Mouse (Mus musculus) midbrain, embryonic 14.5 days (tissue): ENCODE data around the gene Prpf31. TPM values are rescaled to one million over a fixed set of nuclear protein-coding genes. Genes with fewer than 3 reads are reported as not detected.
"Not testable (repeated sequence)": the region's sequence is repeated elsewhere in the genome, so short reads cannot be mapped to it uniquely, and the experiment has no call there.

Experiments
- ATAC-seq: fragments of 200-750 bp; cut with Nextera tagmentation; 2 replicates; pipeline ENCODE4 v1.8.0; 2017; ENCODE audit warnings: moderate number of reproducible peaks, moderate library complexity; ENCODE audit not compliant: low FRiP score, low TSS enrichment
- DNase-seq: peaks from one replicate; pipeline ENCODE4 v3.0.0-alpha.2; 2015
- H3K27ac ChIP-seq: fragments of 300-500 bp; sonication (generic); replicated peaks from 2 replicates; pipeline ENCODE4 v1.5.1; 2014; ENCODE audit warnings: mild to moderate bottlenecking, low read depth, low read length, moderate library complexity
- H3K27me3 ChIP-seq: fragments of 300-500 bp; sonication (generic); 2 replicates; pipeline ENCODE4 v1.6.1; 2014; ENCODE audit warnings: low read length, control low read depth, mixed read lengths; ENCODE audit not compliant: control insufficient read depth, insufficient read depth
- H3K36me3 ChIP-seq: fragments of 300-500 bp; sonication (generic); 2 replicates; pipeline ENCODE4 v1.6.1; 2014; ENCODE audit warnings: low read length, control low read depth; ENCODE audit not compliant: control insufficient read depth, insufficient read depth
- H3K4me1 ChIP-seq: fragments of 300-500 bp; sonication (generic); 2 replicates; pipeline ENCODE4 v1.6.1; 2014; ENCODE audit warnings: mild to moderate bottlenecking, antibody characterized with exemption, low read length, control low read depth; ENCODE audit not compliant: control insufficient read depth, insufficient read depth
- H3K4me2 ChIP-seq: fragments of 300-500 bp; sonication (generic); 2 replicates; pipeline ENCODE4 v1.6.1; 2014; ENCODE audit warnings: mild to moderate bottlenecking, low read length, moderate library complexity
- H3K4me3 ChIP-seq: fragments of 300-500 bp; sonication (generic); replicated peaks from 2 replicates; pipeline ENCODE4 v1.5.1; 2014; ENCODE audit warnings: low read depth, low read length
- H3K9ac ChIP-seq: fragments of 300-500 bp; sonication (generic); replicated peaks from 2 replicates; pipeline ENCODE4 v1.6.1; 2014; ENCODE audit warnings: mild to moderate bottlenecking, low read length, moderate library complexity
- H3K9me3 ChIP-seq: fragments of 300-500 bp; sonication (generic); 2 replicates; pipeline ENCODE4 v1.6.1; 2016; ENCODE audit warnings: low read length, control low read depth, mixed read lengths; ENCODE audit not compliant: control insufficient read depth
- WGBS: fragments of 180-500 bp; shearing (Covaris S2); extraction: QIAGEN DNeasy Blood & Tissue Kit; methylation state at CpG from one replicate; pipeline ENCODE4 v1.1.7; 2014; 5-methylcytosine and 5-hydroxymethylcytosine counted together
- polyA plus RNA-seq: library from polyadenylated mRNA; unstranded; fragments of >200 nt; fragmentation: Nextera tagmentation; extraction: Ambion mirVana; gene quantifications from 2 replicates; pipeline ENCODE4 v1.2.1, GENCODE M21; 2014

Gene Prpf31
- polyA plus RNA-seq, 1 experiment from 2014 or later: 82.7 TPM

DNA sequence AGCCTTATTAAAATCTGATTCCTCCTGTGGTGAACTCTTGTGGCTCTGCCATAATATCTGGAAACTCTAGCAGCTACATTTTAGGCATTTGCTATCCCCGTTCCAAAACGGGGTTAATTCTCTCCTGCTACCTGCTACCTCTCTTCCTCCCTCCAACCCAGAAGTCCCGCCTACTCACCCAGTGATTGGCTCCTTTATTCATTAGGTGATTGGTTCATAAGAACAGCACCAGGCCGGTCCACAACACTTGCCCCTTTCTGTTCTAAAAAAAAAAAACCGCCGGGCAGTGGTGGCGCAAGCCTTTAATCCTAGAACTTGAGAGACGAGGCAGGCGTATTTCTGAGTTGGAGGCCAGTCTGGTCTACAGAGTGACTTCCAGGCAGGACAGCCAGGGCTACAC lies 34.6 kb upstream of the Prpf31 start:
- no peak overlapping the region for H3K27ac ChIP-seq
- no peaks in the 10 kb centered on the region for H3K9me3 ChIP-seq
- H3K36me3 ChIP-seq: no peaks in the 10 kb centered on the region
- H3K4me2 ChIP-seq: no peak overlapping the region; the same call in 1 of the 2 replicates
- H3K4me1 ChIP-seq: no peaks in the 10 kb centered on the region
- H3K27me3 ChIP-seq: no peaks in the 10 kb centered on the region
- WGBS: 23% methylated on average over 9 of the region's 9 CpGs
- H3K4me3 ChIP-seq: no peak overlapping the region
- DNase-seq (no peak), ATAC-seq (no peak)
- H3K9ac ChIP-seq: no peak overlapping the region

DNA sequence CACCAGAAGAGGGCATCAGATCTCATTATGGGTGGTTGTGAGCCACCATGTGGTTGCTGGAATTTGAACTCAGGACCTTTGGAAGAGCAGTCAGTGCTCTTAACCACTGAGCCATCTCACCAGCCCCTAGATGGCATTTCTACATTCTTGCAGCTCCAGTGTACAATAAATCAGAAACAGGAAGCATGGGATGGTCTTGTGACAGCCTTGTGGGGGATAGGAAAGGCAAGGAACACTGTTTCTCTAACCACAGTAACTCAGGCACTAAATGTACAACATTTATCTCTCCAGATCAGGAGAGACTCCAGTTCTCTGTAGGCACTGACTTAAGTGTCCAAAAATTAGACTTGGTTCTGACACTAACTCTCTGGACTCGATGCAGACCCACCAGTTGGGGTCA lies 32.0 kb upstream of the Prpf31 start:
- DNase-seq, H3K9ac ChIP-seq, H3K27me3 ChIP-seq, H3K4me3 ChIP-seq, H3K9me3 ChIP-seq, H3K27ac ChIP-seq, H3K36me3 ChIP-seq, H3K4me1 ChIP-seq, H3K4me2 ChIP-seq, ATAC-seq: not testable (repeated sequence)
- WGBS: 63% methylated on average over 1 of the region's 1 CpGs

DNA sequence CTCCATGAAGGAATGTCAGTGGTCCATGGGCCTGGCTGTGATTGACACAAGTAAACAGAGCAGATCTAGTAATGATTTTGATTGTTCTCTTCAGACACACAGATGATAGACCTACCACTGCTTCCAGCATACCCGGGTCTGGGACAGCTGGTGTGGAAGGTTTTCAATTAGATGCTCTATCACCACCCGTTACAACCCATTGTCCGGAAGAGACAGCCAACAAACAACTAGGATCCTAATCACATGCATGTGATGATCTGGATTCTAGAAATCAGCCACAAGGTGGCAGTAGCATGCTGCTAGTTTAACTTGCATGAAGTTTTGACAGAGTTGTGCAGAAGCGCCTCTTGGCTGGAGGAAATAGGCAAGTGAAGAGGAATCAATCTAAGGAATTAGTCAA lies 28.7 kb upstream of the Prpf31 start:
- Histone ChIP-seq H3K4me2 (no peak overlapping the region), H3K36me3 (no peaks in the 10 kb centered on the region), H3K27ac (no peak overlapping the region), H3K9me3 (no peaks in the 10 kb centered on the region), H3K9ac (no peak overlapping the region), H3K4me3 (no peak overlapping the region), H3K27me3 (no peaks in the 10 kb centered on the region), H3K4me1 (no peaks in the 10 kb centered on the region)
- 10% methylated on average over 4 of the region's 4 CpGs for WGBS
- DNase-seq: peak; percentile 91
- peak; percentile 48; the same call in 1 of the 2 replicates for ATAC-seq

- H3K9ac ChIP-seq: no peak overlapping the region
- no peaks in the 10 kb centered on the region for H3K27me3 ChIP-seq
- no peak overlapping the region for H3K4me3 ChIP-seq
- H3K9me3 ChIP-seq: no peaks in the 10 kb centered on the region
- H3K4me2 ChIP-seq: no peak overlapping the region
- no peak overlapping the region for H3K27ac ChIP-seq
- DNase-seq (peak; percentile 30), ATAC-seq (no peak)
- no peaks in the 10 kb centered on the region for H3K4me1 ChIP-seq
- H3K36me3 ChIP-seq: no peaks in the 10 kb centered on the region
- WGBS: 29% methylated on average over 2 of the region's 2 CpGs
Observed at GRCm38 (mm10) chr7:3606798-3607197, 23.0 kb upstream of the Prpf31 start.

DNA sequence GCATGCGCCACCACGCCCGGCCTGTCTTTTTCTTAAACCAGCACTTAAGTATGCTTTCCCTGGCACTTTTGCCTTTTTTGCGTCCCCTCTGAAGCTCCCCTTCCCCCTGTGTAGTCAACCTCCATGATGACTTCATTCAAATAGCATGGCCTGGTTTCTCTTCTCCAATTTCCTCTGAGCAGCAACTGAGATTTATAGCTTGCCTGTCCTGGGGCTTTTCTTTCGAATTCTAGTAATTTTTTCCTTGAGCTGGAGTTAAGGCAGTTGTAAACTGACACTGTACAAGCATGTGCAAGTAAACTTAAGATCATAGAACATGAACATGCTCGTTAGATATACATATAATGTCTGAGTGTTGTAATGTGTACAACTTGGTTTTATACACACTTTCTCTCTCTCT lies 22.4 kb upstream of the Prpf31 start:
- no peak for ATAC-seq
- Histone ChIP-seq H3K9ac (no peak overlapping the region), H3K27me3 (no peaks in the 10 kb centered on the region), H3K4me2 (no peak overlapping the region), H3K4me1 (no peaks in the 10 kb centered on the region), H3K36me3 (no peaks in the 10 kb centered on the region), H3K9me3 (no peaks in the 10 kb centered on the region), H3K27ac (no peak overlapping the region), H3K4me3 (no peak overlapping the region)
- WGBS: 90% methylated on average over 6 of the region's 6 CpGs
- DNase-seq: no peak

DNA sequence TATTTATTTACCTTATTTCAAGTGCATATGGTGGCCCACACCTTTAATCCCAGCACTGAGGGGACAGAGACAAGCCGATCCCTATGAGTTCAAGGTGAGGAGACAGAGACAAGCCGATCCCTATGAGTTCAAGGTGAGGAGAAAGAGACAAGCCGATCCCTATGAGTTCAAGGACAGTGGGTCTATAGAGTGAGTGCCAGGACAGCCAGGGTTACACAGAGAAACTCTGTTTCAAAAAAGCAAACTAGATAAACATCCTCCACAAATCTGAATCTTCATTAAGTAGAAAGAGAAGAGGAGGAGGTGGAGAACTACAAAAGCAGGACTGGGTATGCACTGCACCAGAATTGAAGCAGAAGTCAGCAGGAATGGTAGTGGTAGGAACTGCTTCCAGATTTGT lies 21.1 kb upstream of the Prpf31 start:
- 92% methylated on average over 3 of the region's 3 CpGs for WGBS
- Histone ChIP-seq H3K9me3 (no peaks in the 10 kb centered on the region), H3K27ac (no peak overlapping the region), H3K4me1 (no peaks in the 10 kb centered on the region), H3K27me3 (no peaks in the 10 kb centered on the region), H3K4me3 (no peak overlapping the region), H3K4me2 (no peak overlapping the region), H3K36me3 (no peaks in the 10 kb centered on the region), H3K9ac (no peak overlapping the region)
- ATAC-seq (no peak), DNase-seq (no peak)

DNA sequence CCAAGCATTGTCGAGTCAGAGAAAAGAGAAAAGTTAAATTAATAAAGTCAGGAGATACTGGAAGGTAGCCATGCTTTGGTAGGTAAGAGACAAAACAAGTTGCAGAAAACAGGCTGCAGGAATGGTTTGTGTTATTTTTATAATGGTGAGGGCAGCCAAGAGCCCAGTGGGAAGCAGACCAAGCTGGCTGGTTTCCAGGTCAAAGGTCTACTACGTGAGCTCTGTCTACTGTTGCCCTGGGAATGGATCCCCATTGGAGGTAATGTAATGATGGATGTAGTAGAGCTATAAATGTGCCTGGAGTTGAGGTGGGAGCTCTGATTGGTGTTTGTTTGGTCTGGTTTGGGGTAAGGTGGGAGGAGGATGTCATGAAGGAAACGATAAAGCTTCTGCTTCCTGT lies 20.7 kb upstream of the Prpf31 start:
- Histone ChIP-seq H3K27me3 (no peaks in the 10 kb centered on the region), H3K4me3 (no peak overlapping the region)
- ATAC-seq: no peak

DNA sequence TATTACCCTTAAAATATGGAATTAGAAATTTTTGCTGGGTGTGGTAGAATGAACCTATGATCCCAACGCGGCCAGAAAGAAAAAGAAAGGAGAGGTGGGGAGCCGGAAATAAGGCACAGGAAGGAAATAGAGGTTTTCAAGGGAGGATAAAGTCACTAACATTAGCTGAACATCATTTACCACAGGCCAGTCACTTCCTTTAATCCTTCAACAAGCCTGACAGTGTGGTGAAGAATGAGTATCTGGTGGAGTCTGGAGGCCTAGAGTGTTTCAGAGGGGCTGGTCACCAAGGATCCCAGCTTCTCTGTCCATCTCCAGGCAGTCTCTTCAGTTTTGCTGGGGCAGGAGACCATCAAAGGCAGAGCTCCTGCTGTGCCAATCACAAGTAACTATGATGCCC lies 19.3 kb upstream of the Prpf31 start:
- Histone ChIP-seq H3K27ac (no peak overlapping the region), H3K4me1 (no peaks in the 10 kb centered on the region), H3K36me3 (no peaks in the 10 kb centered on the region), H3K9ac (no peak overlapping the region), H3K27me3 (no peaks in the 10 kb centered on the region), H3K9me3 (no peaks in the 10 kb centered on the region), H3K4me3 (no peak overlapping the region), H3K4me2 (no peak overlapping the region)
- ATAC-seq (no peak), DNase-seq (no peak)
- WGBS: 95% methylated on average over 3 of the region's 3 CpGs

More for the DNA sequence above, 20.7 kb upstream of the Prpf31 start:
- Histone ChIP-seq H3K4me1 (no peaks in the 10 kb centered on the region), H3K27ac (no peak overlapping the region), H3K4me2 (no peak overlapping the region), H3K9ac (no peak overlapping the region), H3K9me3 (no peaks in the 10 kb centered on the region), H3K36me3 (no peaks in the 10 kb centered on the region)
- no peak for DNase-seq
- 80% methylated on average over 3 of the region's 3 CpGs for whole genome bisulfite sequencing

- no peak overlapping the region for H3K4me2 ChIP-seq
- H3K9me3 ChIP-seq: no peaks in the 10 kb centered on the region
- H3K27me3 ChIP-seq: no peaks in the 10 kb centered on the region
- H3K27ac ChIP-seq: no peak overlapping the region
- no peak for DNase-seq
- no peak overlapping the region for H3K9ac ChIP-seq
- no peak for ATAC-seq
- no peaks in the 10 kb centered on the region for H3K36me3 ChIP-seq
- H3K4me1 ChIP-seq: no peaks in the 10 kb centered on the region
- H3K4me3 ChIP-seq: no peak overlapping the region
- WGBS: 91% methylated on average over 13 of the region's 13 CpGs
Observed at GRCm38 (mm10) chr7:3611006-3611405, 18.8 kb upstream of the Prpf31 start.
